Mouse (Mus musculus) embryonic fibroblast, embryonic 13.5 days (primary cell): ENCODE measurements around the gene Gm10282.

Source experiments
- CTCF ChIP-seq: IDR thresholded peaks from 2 replicates; pipeline ENCODE4 v1.5.1; 2011; ENCODE audit warnings: mild to moderate bottlenecking, control low read depth, low read length, moderate library complexity, borderline replicate concordance; ENCODE audit not compliant: insufficient read depth
- POLR2A ChIP-seq: IDR thresholded peaks from 2 replicates; pipeline ENCODE4 v1.6.1; 2011; ENCODE audit warnings: low read depth, mild to moderate bottlenecking, control low read depth, low read length, moderate library complexity

DNA sequence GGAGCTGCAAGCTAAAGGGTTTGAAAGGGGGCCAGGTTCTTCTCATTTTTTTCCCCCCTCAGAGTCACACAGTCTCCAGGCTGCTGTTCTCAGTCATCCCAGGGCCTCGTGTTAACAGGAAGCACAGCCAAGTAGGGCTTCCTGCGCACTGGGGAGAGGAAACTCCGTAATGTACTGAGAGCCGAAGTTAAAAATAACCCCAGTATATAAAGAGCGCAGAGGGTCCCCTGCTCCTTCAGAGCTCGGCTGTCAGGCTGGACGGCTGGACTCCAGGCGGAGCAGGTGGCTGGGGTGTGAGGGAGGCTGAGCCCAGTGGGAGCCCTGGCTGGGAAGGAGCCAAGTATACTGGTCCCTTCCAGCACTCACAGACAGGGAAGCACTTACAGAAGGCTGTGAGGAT, 9.4 kb downstream of the Gm10282 start:
- TF ChIP-seq CTCF (no peak), POLR2A (no peak)
